Mouse (Mus musculus) kidney, adult 2 months (tissue): ENCODE results near the gene Ascc1. TPM values are rescaled to one million over a fixed set of nuclear protein-coding genes. Genes with fewer than 3 reads are reported as not detected.

Source experiments
- DNase-seq: peaks from one replicate; pipeline ENCODE4 v3.0.0; 2021
- H3K27ac ChIP-seq: fragments of 200-500 bp; 2 replicates; pipeline ENCODE4 v1.5.1; 2012; ENCODE audit warnings: low read depth, low read length, control low read depth, inconsistent platforms; ENCODE audit not compliant: insufficient read depth
- H3K27me3 ChIP-seq: fragments of 200-500 bp; replicated peaks from 2 replicates; pipeline ENCODE4 v1.6.1; 2012; ENCODE audit warnings: mild to moderate bottlenecking, moderate library complexity, low read length, inconsistent platforms; ENCODE audit not compliant: control insufficient read depth, insufficient read depth
- H3K36me3 ChIP-seq: fragments of 200-500 bp; 2 replicates; pipeline ENCODE4 v1.6.1; 2012; ENCODE audit warnings: mild to moderate bottlenecking, moderate library complexity, low read length, inconsistent platforms; ENCODE audit not compliant: control insufficient read depth, insufficient read depth
- H3K4me1 ChIP-seq: fragments of 200-500 bp; 2 replicates; pipeline ENCODE4 v1.6.1; 2011; ENCODE audit warnings: low read length; ENCODE audit not compliant: control insufficient read depth, insufficient read depth
- H3K4me3 ChIP-seq: fragments of 200-500 bp; 2 replicates; pipeline ENCODE4 v1.5.1; 2011; ENCODE audit warnings: mild to moderate bottlenecking, low read depth, low read length, control low read depth; ENCODE audit not compliant: insufficient read depth
- CTCF ChIP-seq: fragments of 200-500 bp; conservative IDR thresholded peaks from 2 replicates; pipeline ENCODE4 v1.5.1; 2011; ENCODE audit warnings: low read depth, mild to moderate bottlenecking, control low read depth, low read length, moderate library complexity, mixed read lengths; ENCODE audit not compliant: insufficient read depth, insufficient read length
- POLR2A ChIP-seq: fragments of 200-500 bp; IDR thresholded peaks from one replicate; pipeline ENCODE4 v1.6.1; 2011; ENCODE audit warnings: low read depth, low read length, control low read depth
- WGBS: fragments of 180-500 bp; shearing (Covaris S2); methylation state at CpG from one replicate; pipeline ENCODE4 v1.1.7; 2018; 5-methylcytosine and 5-hydroxymethylcytosine counted together
- polyA plus RNA-seq: library from polyadenylated mRNA; depleted of rRNA; stranded (reverse); fragments of >200 nt; gene quantifications from 2 replicates; pipeline ENCODE4 v1.2.3, GENCODE M21; 2012

Ascc1 gene
- polyA plus RNA-seq, 1 experiment, result 132 TPM

DNA sequence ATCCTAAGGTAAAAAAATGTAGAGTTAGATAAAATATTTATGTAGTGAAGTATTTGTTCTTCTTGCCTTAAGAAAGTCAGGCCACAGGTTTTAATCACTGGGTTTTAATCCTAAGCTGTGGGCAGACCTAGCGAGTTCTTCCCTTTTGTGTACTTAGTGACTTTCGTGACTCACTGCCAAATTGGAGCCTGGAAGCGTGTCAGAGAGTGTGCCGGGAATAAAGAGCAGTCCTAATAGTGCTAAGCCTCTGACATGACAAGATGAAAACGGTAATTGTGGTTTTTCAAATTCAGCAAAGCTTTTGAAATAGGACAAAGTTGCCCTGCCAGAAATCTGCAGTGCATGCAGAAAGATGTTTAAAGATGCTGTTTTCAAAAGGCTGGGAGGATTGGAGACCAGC lies 44.1 kb downstream of the Ascc1 start:
- peaks cover 2% of the 10 kb centered on the region; the same call in 1 of the 2 replicates for H3K36me3 ChIP-seq
- 59% methylated on average over 5 of the region's 5 CpGs for WGBS
- no peaks in the 10 kb centered on the region for H3K27me3 ChIP-seq
- no peak overlapping the region for H3K4me3 ChIP-seq
- peak; percentile 22 for DNase-seq
- H3K4me1 ChIP-seq, result no peaks in the 10 kb centered on the region
- TF ChIP-seq POLR2A, result no peak
- TF ChIP-seq CTCF, result no peak
- H3K27ac ChIP-seq, result no peak overlapping the region

DNA sequence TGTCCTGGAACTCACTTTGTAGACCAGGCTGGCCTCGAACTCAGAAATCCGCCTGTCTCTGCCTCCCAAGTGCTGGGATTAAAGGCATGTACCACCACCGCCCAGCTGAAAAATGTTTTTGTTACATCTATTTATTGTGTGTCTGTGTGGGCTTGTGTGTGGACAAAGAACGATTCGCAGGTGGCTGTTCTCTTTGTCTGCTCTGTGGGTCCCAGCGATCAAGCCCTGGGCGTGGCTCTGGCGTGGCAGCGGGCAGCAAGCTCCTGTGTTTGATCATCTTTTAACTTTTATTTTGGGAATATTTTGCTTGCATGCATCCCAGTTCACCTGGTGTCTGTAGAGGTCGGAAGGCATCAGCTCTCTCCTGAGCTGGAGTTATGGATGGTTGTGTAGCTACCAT lies 48.0 kb downstream of the Ascc1 start:
- H3K27me3 ChIP-seq, result no peaks in the 10 kb centered on the region
- no peaks in the 10 kb centered on the region for H3K4me1 ChIP-seq
- peaks cover 2% of the 10 kb centered on the region for H3K36me3 ChIP-seq
- no peak overlapping the region for H3K4me3 ChIP-seq
- no peak overlapping the region for H3K27ac ChIP-seq
- TF ChIP-seq POLR2A, result no peak
- no peak for DNase-seq
- 97% methylated on average over 10 of the region's 10 CpGs for WGBS

DNA sequence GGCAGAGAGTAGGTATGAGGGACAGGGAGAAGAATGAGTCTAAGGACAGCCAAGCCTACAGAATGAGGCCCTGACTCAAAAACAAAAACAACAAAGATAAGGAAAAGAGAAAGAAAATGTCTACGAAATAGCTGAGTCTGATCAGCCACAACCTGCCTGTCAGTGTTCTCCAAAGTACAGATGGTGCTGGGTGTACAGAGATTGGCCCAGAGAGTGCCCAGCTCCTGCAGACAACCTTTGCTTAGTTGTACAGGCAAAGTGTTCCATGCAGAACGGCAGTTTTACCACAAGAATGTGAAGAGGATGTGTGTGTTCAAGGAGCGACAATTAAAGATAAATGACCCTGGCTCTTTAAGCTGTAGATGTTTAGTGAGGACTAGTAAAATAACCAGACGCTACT lies 50.5 kb downstream of the Ascc1 start:
- DNase-seq, result no peak
- peaks cover 2% of the 10 kb centered on the region for H3K36me3 ChIP-seq
- 80% methylated on average over 4 of the region's 4 CpGs for WGBS
- TF ChIP-seq POLR2A, result no peak
- TF ChIP-seq CTCF, result no peak
- no peaks in the 10 kb centered on the region for H3K27me3 ChIP-seq
- H3K4me1 ChIP-seq, result no peaks in the 10 kb centered on the region
- no peak overlapping the region for H3K27ac ChIP-seq
- no peak overlapping the region for H3K4me3 ChIP-seq

DNA sequence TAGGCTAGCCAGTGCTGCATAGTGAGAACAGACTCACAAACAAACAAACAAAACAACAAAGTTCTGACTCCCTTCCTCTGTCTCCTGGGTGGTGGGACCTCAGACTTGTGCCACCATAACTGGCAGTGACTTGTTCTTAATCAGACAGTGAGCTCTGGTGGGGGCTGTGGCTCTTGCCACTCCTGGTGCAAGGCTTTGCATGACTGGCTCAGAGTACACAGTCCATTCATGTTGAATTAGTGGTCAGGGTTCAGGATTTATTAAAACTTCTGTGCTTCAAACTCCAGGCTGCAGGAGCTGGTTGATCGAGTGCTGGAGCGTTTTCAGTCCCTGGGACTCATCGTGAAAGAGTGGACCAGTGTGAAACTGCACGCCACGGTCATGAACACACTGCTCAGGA lies 59.6 kb downstream of the Ascc1 start:
- TF ChIP-seq POLR2A, result no peak
- no peak for TF ChIP-seq CTCF
- Histone ChIP-seq H3K4me3 (peak overlapping the region; percentile 7; the same call in 1 of the 2 replicates), H3K27me3 (no peaks in the 10 kb centered on the region), H3K27ac (peak overlapping the region; percentile 93), H3K36me3 (no peaks in the 10 kb centered on the region), H3K4me1 (peaks cover 17% of the 10 kb centered on the region; the same call in 1 of the 2 replicates)
- DNase-seq, result peak; percentile 83
- WGBS, result 47% methylated on average over 5 of the region's 5 CpGs

GRCm38 (mm10) chr10:60062931-60063330 lies 60.3 kb downstream of the Ascc1 start:
- H3K27me3 ChIP-seq, result no peaks in the 10 kb centered on the region
- 38% methylated on average over 5 of the region's 5 CpGs for WGBS

DNA sequence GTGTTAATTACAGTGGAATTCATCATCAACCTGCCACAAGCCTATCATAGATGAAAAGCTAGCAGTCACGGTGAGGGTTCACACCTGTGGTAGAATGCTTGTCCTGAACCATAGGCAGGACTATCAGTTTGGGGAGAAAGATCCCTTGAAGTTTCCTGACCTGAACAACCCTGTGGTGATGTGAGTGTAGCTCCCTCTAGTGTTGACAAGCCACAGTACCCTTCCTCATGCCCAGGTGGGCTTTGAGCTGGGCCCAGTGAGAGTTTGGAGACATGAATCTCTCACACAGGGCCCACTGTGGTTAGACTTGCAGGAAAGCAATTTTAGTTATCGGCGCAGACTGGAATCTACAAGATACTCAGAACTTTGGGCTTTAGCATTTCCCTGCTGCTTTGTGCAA lies 63.9 kb downstream of the Ascc1 start:
- H3K4me3 ChIP-seq, result no peak overlapping the region
- no peaks in the 10 kb centered on the region for H3K36me3 ChIP-seq
- peaks cover 17% of the 10 kb centered on the region; the same call in 1 of the 2 replicates for H3K4me1 ChIP-seq
- H3K27me3 ChIP-seq, result no peaks in the 10 kb centered on the region
- DNase-seq, result peak; percentile 48
- WGBS, result 78% methylated on average over 3 of the region's 3 CpGs
- TF ChIP-seq CTCF (peak; percentile 76), POLR2A (no peak)
- H3K27ac ChIP-seq, result no peak overlapping the region

More at GRCm38 (mm10) chr10:60062931-60063330, 60.3 kb downstream of the Ascc1 start:
- Histone ChIP-seq H3K36me3 (no peaks in the 10 kb centered on the region), H3K4me3 (peak overlapping the region; percentile 31; the same call in 1 of the 2 replicates), H3K27ac (peak overlapping the region; percentile 93), H3K4me1 (peaks cover 17% of the 10 kb centered on the region; the same call in 1 of the 2 replicates)
- DNase-seq, result peak; percentile 75
- no peak for TF ChIP-seq POLR2A

GRCm38 (mm10) chr10:60075159-60075558 lies 72.6 kb downstream of the Ascc1 start:
- H3K27ac ChIP-seq, result no peak overlapping the region
- H3K27me3 ChIP-seq, result no peaks in the 10 kb centered on the region
- H3K36me3 ChIP-seq, result no peaks in the 10 kb centered on the region
- 75% methylated on average over 1 of the region's 1 CpGs for WGBS
- H3K4me3 ChIP-seq, result no peak overlapping the region
- no peak for TF ChIP-seq CTCF
- TF ChIP-seq POLR2A, result no peak
- H3K4me1 ChIP-seq, result peaks cover 3% of the 10 kb centered on the region
- no peak for DNase-seq

DNA sequence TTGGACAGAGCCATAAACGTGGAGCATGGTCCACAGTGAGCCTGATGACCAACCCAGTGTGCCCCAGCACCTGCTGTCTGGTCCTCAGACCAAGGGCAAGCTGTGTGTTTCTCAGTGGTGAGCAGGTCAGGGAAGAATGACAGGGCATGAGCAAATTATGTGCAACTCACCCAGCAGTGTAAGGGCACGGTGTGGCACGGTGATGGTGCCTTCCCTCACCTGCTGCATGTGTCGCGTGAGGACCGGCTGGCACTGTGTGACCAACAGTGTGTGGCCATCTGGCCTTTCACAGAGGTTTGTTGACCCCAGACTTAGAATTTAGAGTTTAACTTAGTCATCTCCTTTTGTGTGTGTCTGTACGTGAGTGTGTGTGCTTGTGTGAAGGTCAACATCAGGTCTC lies 74.6 kb downstream of the Ascc1 start:
- no peak for DNase-seq
- no peak for TF ChIP-seq CTCF
- no peak for TF ChIP-seq POLR2A
- Histone ChIP-seq H3K27me3 (no peaks in the 10 kb centered on the region), H3K4me1 (peaks cover 19% of the 10 kb centered on the region), H3K4me3 (no peak overlapping the region), H3K36me3 (no peaks in the 10 kb centered on the region), H3K27ac (no peak overlapping the region)
- 85% methylated on average over 7 of the region's 7 CpGs for WGBS
